30 mouse cellular contexts compared by ENCODE assay signal in the genomic region with DNA sequence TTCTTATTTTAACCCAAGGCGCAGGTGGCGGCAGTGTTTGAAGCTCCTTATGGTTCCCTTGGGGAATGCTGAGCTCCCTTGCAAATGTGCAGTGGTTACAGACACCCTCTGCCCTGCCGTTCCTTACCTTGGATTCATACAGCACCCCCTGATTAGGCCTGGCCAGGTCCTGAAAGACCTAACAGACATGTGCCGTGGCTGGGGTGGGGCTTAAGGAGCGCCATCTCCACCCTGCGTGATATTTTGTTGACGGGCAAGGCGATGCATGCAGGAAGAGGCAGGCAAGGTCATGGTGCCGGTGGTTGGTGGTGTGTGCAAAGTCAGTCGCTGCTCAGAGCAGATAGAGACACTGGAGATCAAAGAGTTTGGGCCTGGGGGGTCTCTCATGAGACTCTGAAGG. TPM values are rescaled to one million over a fixed set of nuclear protein-coding genes. Genes with fewer than 3 reads are reported as not detected.
DNase-seq lines count a peak whose midpoint lies in the region; ATAC-seq lines count a peak whose summit lies in the region.
"Had no signal": no experiment of that assay in that cellular context is flagged by ENCODE, and none has a peak within 500 bp of the region (broad histone marks: within the 10 kb centered on the region; RNA-seq: fewer than 3 reads in every experiment).

No protein-coding gene starts in this region.

- H3K9ac ChIP-seq in hindbrain, embryonic 11.5 days (ENCODE audit: low read depth, low read length), result no peak overlapping the region
- no peak overlapping the region for H3K9ac ChIP-seq in hindbrain, embryonic 12.5 days
- no peak overlapping the region for H3K9ac ChIP-seq in limb, embryonic 11.5 days (ENCODE audit: low read length)
- no peak overlapping the region for H3K9ac ChIP-seq in intestine, embryonic 16.5 days (ENCODE audit: low read depth, low read length)
- H3K9ac ChIP-seq: heart, embryonic 12.5 days; liver, embryonic 14.5 days; lung, embryonic 14.5 days; midbrain, embryonic 12.5 days had no signal

- no peak overlapping the region for H3K4me3 ChIP-seq in hindbrain, embryonic 11.5 days (ENCODE audit: low read depth, low read length)
- no peak overlapping the region for H3K4me3 ChIP-seq in hindbrain, embryonic 12.5 days
- no peak overlapping the region for H3K4me3 ChIP-seq in embryonic facial prominence, embryonic 10.5 days
- H3K4me3 ChIP-seq in limb, embryonic 11.5 days (ENCODE audit: low read depth, low read length), result no peak overlapping the region
- no peak overlapping the region for H3K4me3 ChIP-seq in intestine, embryonic 16.5 days (ENCODE audit: low read length)
- H3K4me3 ChIP-seq: heart, embryonic 12.5 days; midbrain, embryonic 12.5 days had no signal

- no peak overlapping the region for H3K4me2 ChIP-seq in hindbrain, embryonic 11.5 days (replicated peaks; ENCODE audit: low read depth, low read length)
- H3K4me2 ChIP-seq in hindbrain, embryonic 12.5 days (replicated peaks), result no peak overlapping the region
- H3K4me2 ChIP-seq in limb, embryonic 11.5 days (ENCODE audit: low read depth, severe bottlenecking), result no peak overlapping the region
- no peak overlapping the region for H3K4me2 ChIP-seq in intestine, embryonic 16.5 days (ENCODE audit: low read depth, low read length)
- H3K4me2 ChIP-seq: heart, embryonic 12.5 days; lung, embryonic 14.5 days; midbrain, embryonic 12.5 days had no signal

- H3K27me3 ChIP-seq in hindbrain, embryonic 11.5 days (ENCODE audit: control insufficient read depth, insufficient read depth, low read length), result peaks cover 95% of the 10 kb centered on the region
- peaks cover 100% of the 10 kb centered on the region for H3K27me3 ChIP-seq in hindbrain, embryonic 12.5 days
- H3K27me3 ChIP-seq in embryonic facial prominence, embryonic 10.5 days (replicated peaks; ENCODE audit: low read depth, poor library complexity, severe bottlenecking), result peaks cover 100% of the 10 kb centered on the region
- H3K27me3 ChIP-seq in limb, embryonic 11.5 days (ENCODE audit: control insufficient read depth, insufficient read depth, low read length), result peaks cover 98% of the 10 kb centered on the region
- peaks cover 84% of the 10 kb centered on the region for H3K27me3 ChIP-seq in intestine, embryonic 16.5 days (replicated peaks; ENCODE audit: control insufficient read depth, insufficient read depth, low read length)
- H3K27me3 ChIP-seq: CH12.LX had no signal

- peaks cover 2% of the 10 kb centered on the region; the same call in 1 of the 2 replicates for H3K4me1 ChIP-seq in hindbrain, embryonic 11.5 days (replicated peaks; ENCODE audit: control insufficient read depth, insufficient read depth, low read length)
- peaks cover 15% of the 10 kb centered on the region for H3K4me1 ChIP-seq in hindbrain, embryonic 12.5 days
- peaks cover 47% of the 10 kb centered on the region for H3K4me1 ChIP-seq in embryonic facial prominence, embryonic 10.5 days
- peaks cover 14% of the 10 kb centered on the region; the same call in 1 of the 2 replicates for H3K4me1 ChIP-seq in limb, embryonic 11.5 days (ENCODE audit: control insufficient read depth, insufficient read depth, low read length)
- peaks cover 4% of the 10 kb centered on the region for H3K4me1 ChIP-seq in intestine, embryonic 16.5 days (ENCODE audit: control insufficient read depth, insufficient read depth, low read length)

- H3K9me3 ChIP-seq in hindbrain, embryonic 11.5 days (ENCODE audit: control insufficient read depth, low read length), result no peaks in the 10 kb centered on the region
- H3K9me3 ChIP-seq in hindbrain, embryonic 12.5 days (replicated peaks), result no peaks in the 10 kb centered on the region
- no peaks in the 10 kb centered on the region for H3K9me3 ChIP-seq in embryonic facial prominence, embryonic 10.5 days
- no peaks in the 10 kb centered on the region for H3K9me3 ChIP-seq in limb, embryonic 11.5 days (ENCODE audit: control insufficient read depth, low read length)
- no peaks in the 10 kb centered on the region for H3K9me3 ChIP-seq in intestine, embryonic 16.5 days (ENCODE audit: control insufficient read depth, low read length)
- H3K9me3 ChIP-seq: heart, embryonic 12.5 days; midbrain, embryonic 12.5 days had no signal

- no peak for ATAC-seq in hindbrain, embryonic 11.5 days (ENCODE audit: low FRiP score)
- no peak for ATAC-seq in hindbrain, embryonic 12.5 days (ENCODE audit: low FRiP score)
- no peak for ATAC-seq in limb, embryonic 11.5 days (ENCODE audit: insufficient number of reproducible peaks, low FRiP score, low TSS enrichment, low read depth)
- ATAC-seq in intestine, embryonic 16.5 days, result no peak
- ATAC-seq: forebrain, embryonic 16.5 days; hindbrain, postnatal 0 days; intestine, postnatal 0 days had no signal

- no peaks in the 10 kb centered on the region for H3K36me3 ChIP-seq in hindbrain, embryonic 11.5 days (ENCODE audit: control insufficient read depth, insufficient read depth, low read length)
- H3K36me3 ChIP-seq in hindbrain, embryonic 12.5 days, result no peaks in the 10 kb centered on the region
- H3K36me3 ChIP-seq in embryonic facial prominence, embryonic 10.5 days (replicated peaks), result no peaks in the 10 kb centered on the region
- H3K36me3 ChIP-seq in limb, embryonic 11.5 days (ENCODE audit: control insufficient read depth, insufficient read depth, low read length), result no peaks in the 10 kb centered on the region
- H3K36me3 ChIP-seq in intestine, embryonic 16.5 days (ENCODE audit: control insufficient read depth, insufficient read depth, low read length), result no peaks in the 10 kb centered on the region
- H3K36me3 ChIP-seq: heart, embryonic 12.5 days; midbrain, embryonic 12.5 days had no signal

- DNase-seq in embryo, embryonic 10.5 days (ENCODE audit: low spot score), result peak; percentile 30
- no peak for DNase-seq in embryo, embryonic 10 days (ENCODE audit: low spot score)
- DNase-seq in hindbrain, embryonic 11.5 days (ENCODE audit: low spot score), result peak; percentile 41
- peak; percentile 46 for DNase-seq in embryonic facial prominence, embryonic 10.5 days (ENCODE audit: low spot score)
- DNase-seq in limb, embryonic 11.5 days (ENCODE audit: low spot score), result peak; percentile 53
- DNase-seq in T-cell, adult 2 months (ENCODE audit: low spot score), result no peak
- DNase-seq: adrenal gland, postnatal 10 days; cerebellum, adult 8-10 months; cerebellum, postnatal 25 days; heart, postnatal 4 days; kidney, adult 9 months; kidney, postnatal 14 days; layer of hippocampus, adult 9-11 months; liver; lung, embryonic 14.5 days; lung, postnatal 14 days; right cerebral cortex, adult 18-20 months; spleen, adult 18-20 months; thymus, adult 18-20 months; thymus, postnatal 25 days had no signal

- no peak overlapping the region for H3K27ac ChIP-seq in hindbrain, embryonic 11.5 days (ENCODE audit: low read depth, low read length)
- no peak overlapping the region for H3K27ac ChIP-seq in hindbrain, embryonic 12.5 days
- H3K27ac ChIP-seq in embryonic facial prominence, embryonic 10.5 days (replicated peaks), result no peak overlapping the region
- H3K27ac ChIP-seq in limb, embryonic 11.5 days (replicated peaks; ENCODE audit: low read depth, low read length), result no peak overlapping the region
- H3K27ac ChIP-seq in intestine, embryonic 16.5 days (ENCODE audit: low read length), result no peak overlapping the region
- H3K27ac ChIP-seq: hindbrain, postnatal 0 days; liver, embryonic 14.5 days; midbrain, embryonic 12.5 days had no signal

- 3% methylated on average over 10 of the region's 10 CpGs for WGBS in hindbrain, embryonic 11.5 days
- 3% methylated on average over 10 of the region's 10 CpGs for WGBS in hindbrain, embryonic 12.5 days
- 5% methylated on average over 10 of the region's 10 CpGs for WGBS in embryonic facial prominence, embryonic 10.5 days
- 2% methylated on average over 10 of the region's 10 CpGs for WGBS in limb, embryonic 11.5 days
- 5% methylated on average over 10 of the region's 10 CpGs for WGBS in intestine, embryonic 16.5 days

RNA-seq across cellular contexts. Expression of a gene that starts 1.7 kb away (rescaled TPM):
- 15.5 and 20.6 TPM in 2 replicates for polyA plus RNA-seq in hindbrain, embryonic 11.5 days (2014; fragmentation: Nextera tagmentation; extraction: Ambion mirVana)
- polyA plus RNA-seq in hindbrain, embryonic 12.5 days (2016; fragmentation: Nextera tagmentation; extraction: Ambion mirVana), result 20.5 and 21.1 TPM in 2 replicates
- polyA plus RNA-seq in embryonic facial prominence, embryonic 10.5 days (2016; fragmentation: Nextera tagmentation; extraction: Ambion mirVana), result 8.3 and 8.5 TPM in 2 replicates
- polyA plus RNA-seq in limb, embryonic 11.5 days (2014; fragmentation: Nextera tagmentation; extraction: Ambion mirVana), result 7.2 and 7.3 TPM in 2 replicates
- polyA plus RNA-seq in intestine, embryonic 16.5 days (2015; fragmentation: Nextera tagmentation; extraction: Ambion mirVana), result 0.16 and 0.24 TPM in 2 replicates
- polyA plus RNA-seq: heart, postnatal 0 days had no signal

Comparison
In these comparisons a context has a peak if more than half of its experiments do, and no peak if none do; other contexts are left out.
1. DNase-seq: peak in embryo, embryonic 10.5 days (single experiment), hindbrain, embryonic 11.5 days (single experiment), embryonic facial prominence, embryonic 10.5 days (single experiment) and limb, embryonic 11.5 days (single experiment); none in embryo, embryonic 10 days (single experiment) and T-cell, adult 2 months (single experiment).